Mouse (Mus musculus) large intestine, adult 2 months (tissue): ENCODE measurements around the gene Mettl9. TPM values are rescaled to one million over a fixed set of nuclear protein-coding genes. Genes with fewer than 3 reads are reported as not detected.
"Not testable (repeated sequence)": the region's sequence is repeated elsewhere in the genome, so short reads cannot be mapped to it uniquely, and the experiment has no call there.

Experiments
- DNase-seq: peaks from one replicate; pipeline ENCODE4 v3.0.0-alpha.2; 2012; ENCODE audit warnings: low read depth, low spot score
- WGBS: fragments of 180-500 bp; shearing (Covaris S2); methylation state at CpG from one replicate; pipeline ENCODE4 v1.1.7; 2018; 5-methylcytosine and 5-hydroxymethylcytosine counted together
- polyA plus RNA-seq: library from polyadenylated mRNA; depleted of rRNA; stranded (reverse); fragments of >200 nt; gene quantifications from 2 replicates; pipeline ENCODE4 v1.2.3, GENCODE M21; 2012; rRNA removed

The Mettl9 gene
- polyA plus RNA-seq, result 20.2 and 22.8 TPM in 2 replicates

GRCm38 (mm10) chr7:121033856-121034652, at the start of gene Mettl9:
Gene Mettl9 (plus strand): TSS chr7:121034445.
- 2% methylated on average over 43 of the region's 43 CpGs for WGBS
- no peak for DNase-seq

GRCm38 (mm10) chr7:120991191-120991590, 43.1 kb upstream of the Mettl9 start:
- WGBS, result 78% methylated on average over 8 of the region's 8 CpGs
- no peak for DNase-seq

GRCm38 (mm10) chr7:120999021-120999530, 35.2 kb upstream of the Mettl9 start:
- no peak for DNase-seq
- WGBS, result 73% methylated on average over 2 of the region's 2 CpGs

- 28% methylated on average over 3 of the region's 3 CpGs for WGBS
These were observed 34.0 kb upstream of the Mettl9 start for GRCm38 (mm10) chr7:121000065-121000822.

GRCm38 (mm10) chr7:121001879-121002278, 32.4 kb upstream of the Mettl9 start:
- 89% methylated on average over 3 of the region's 3 CpGs for WGBS
- DNase-seq, result no peak

More at GRCm38 (mm10) chr7:121000065-121000822, 34.0 kb upstream of the Mettl9 start:
- no peak for DNase-seq

- WGBS, result 31% methylated on average over 5 of the region's 5 CpGs
- DNase-seq, result no peak
These were observed 31.8 kb upstream of the Mettl9 start for GRCm38 (mm10) chr7:121002407-121002928.

GRCm38 (mm10) chr7:121003793-121004418, 30.3 kb upstream of the Mettl9 start:
- 40% methylated on average over 4 of the region's 4 CpGs for WGBS
- DNase-seq, result no peak

GRCm38 (mm10) chr7:121011794-121012689, 22.2 kb upstream of the Mettl9 start:
- no peak for DNase-seq
- WGBS, result 82% methylated on average over 10 of the region's 10 CpGs

- no peak for DNase-seq
- WGBS, result 71% methylated on average over 10 of the region's 10 CpGs
These were observed 19.8 kb upstream of the Mettl9 start for GRCm38 (mm10) chr7:121014486-121014885.

GRCm38 (mm10) chr7:121018778-121019177, 15.5 kb upstream of the Mettl9 start:
- no peak for DNase-seq
- WGBS, result 80% methylated on average over 3 of the region's 3 CpGs

- 33% methylated on average over 8 of the region's 8 CpGs for WGBS
- DNase-seq, result no peak
These were observed 14.0 kb upstream of the Mettl9 start for GRCm38 (mm10) chr7:121020277-121020676.

- WGBS, result 41% methylated on average over 6 of the region's 6 CpGs
These were observed 8.8 kb upstream of the Mettl9 start for GRCm38 (mm10) chr7:121025221-121026008.

GRCm38 (mm10) chr7:121026300-121026699, 7.9 kb upstream of the Mettl9 start:
- WGBS, result 20% methylated on average over 3 of the region's 3 CpGs
- no peak for DNase-seq

More at GRCm38 (mm10) chr7:121025221-121026008, 8.8 kb upstream of the Mettl9 start:
- no peak for DNase-seq

- DNase-seq, result not testable (repeated sequence)
These were observed 4.3 kb upstream of the Mettl9 start for GRCm38 (mm10) chr7:121029947-121030346.

- WGBS, result 1% methylated on average over 63 of the region's 63 CpGs
These were observed 476 bp downstream of the Mettl9 start for GRCm38 (mm10) chr7:121034701-121035141.

GRCm38 (mm10) chr7:121035161-121035721, 996 bp downstream of the Mettl9 start:
- under 1% methylated on average over 24 of the region's 24 CpGs for WGBS
- DNase-seq, result no peak

More at GRCm38 (mm10) chr7:121034701-121035141, 476 bp downstream of the Mettl9 start:
- no peak for DNase-seq

GRCm38 (mm10) chr7:121040595-121040994, 6.3 kb downstream of the Mettl9 start:
- no peak for DNase-seq
- 60% methylated on average over 4 of the region's 4 CpGs for WGBS

GRCm38 (mm10) chr7:121041989-121042388, 7.7 kb downstream of the Mettl9 start:
- WGBS, result 33% methylated on average over 1 of the region's 1 CpGs
- DNase-seq, result no peak
